Mouse (Mus musculus) R1 (cell line): ENCODE results near the gene Ptger3.

ENCODE experiments used
- DNase-seq: peaks from one replicate; pipeline ENCODE4 v3.0.0-alpha.2; 2018; ENCODE audit warnings: low read depth, low spot score

Ptger3 gene

DNA sequence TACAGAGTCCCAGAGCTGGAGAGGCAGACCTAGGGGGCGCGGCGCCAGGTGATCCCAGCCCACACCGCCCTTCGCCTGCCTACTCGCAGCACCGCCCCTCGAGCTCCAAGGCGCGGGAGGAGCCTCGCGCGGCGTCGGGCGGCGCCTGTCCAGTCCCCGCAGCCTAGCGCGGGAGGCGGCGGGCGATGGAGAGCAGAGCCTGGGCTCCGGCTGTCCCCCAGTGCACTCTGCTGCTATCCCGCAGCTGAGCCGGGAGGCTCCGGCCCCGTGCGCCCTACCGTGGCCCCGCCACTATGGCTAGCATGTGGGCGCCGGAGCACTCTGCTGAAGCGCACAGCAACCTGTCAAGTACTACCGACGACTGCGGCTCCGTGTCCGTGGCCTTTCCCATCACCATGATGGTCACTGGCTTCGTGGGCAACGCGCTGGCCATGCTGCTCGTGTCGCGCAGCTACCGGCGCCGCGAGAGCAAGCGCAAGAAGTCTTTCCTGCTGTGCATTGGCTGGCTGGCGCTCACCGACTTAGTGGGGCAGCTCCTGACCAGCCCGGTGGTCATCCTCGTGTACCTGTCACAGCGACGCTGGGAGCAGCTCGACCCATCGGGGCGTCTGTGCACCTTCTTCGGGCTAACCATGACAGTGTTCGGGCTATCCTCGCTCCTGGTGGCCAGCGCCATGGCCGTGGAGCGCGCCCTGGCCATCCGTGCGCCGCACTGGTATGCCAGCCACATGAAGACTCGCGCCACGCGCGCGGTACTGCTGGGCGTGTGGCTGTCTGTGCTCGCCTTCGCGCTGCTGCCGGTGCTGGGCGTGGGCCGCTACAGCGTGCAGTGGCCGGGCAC lies at the start of gene Ptger3:
TSS of gene Ptger3 (plus strand) at position 168 of the 841 bp plus-strand sequence.
- peak; percentile 79 for DNase-seq

DNA sequence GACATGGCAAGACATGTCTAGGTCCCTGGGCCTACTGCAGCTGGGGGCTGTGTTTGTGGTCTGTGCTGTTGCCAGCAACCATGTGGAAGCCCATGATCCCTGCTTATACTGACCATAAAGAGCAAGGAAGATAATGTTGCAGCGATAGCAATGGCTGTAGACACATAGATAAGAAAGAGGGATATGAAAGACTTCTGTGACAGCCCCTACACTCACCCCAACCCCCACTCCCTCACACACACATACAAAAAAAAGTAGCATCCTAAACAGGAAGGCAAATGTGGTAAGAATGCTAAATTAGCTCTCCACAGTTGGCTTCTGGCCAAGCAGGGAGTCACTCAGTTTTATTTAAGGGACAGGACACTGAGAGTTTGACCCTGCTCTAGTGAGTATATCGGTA lies 48.7 kb upstream of the Ptger3 start:
- no peak for DNase-seq

DNA sequence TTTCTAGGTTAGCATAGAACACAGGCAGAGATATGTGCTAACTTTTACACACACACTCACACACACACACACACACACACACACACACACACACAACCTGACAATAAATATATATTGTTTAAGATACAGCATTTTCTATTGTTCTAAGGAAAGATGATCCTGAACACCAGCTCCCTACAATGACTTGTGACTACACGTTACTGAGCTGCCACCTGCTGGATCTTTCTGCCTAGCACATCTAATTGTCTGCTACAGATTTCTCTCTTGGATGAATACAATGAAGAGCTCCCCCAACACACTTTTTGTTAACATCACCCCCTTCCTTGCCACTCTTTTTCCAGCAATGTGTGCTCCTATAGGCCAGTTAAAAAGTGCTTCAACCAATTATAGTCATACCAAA lies 46.3 kb upstream of the Ptger3 start:
- peak; percentile 49 for DNase-seq

DNA sequence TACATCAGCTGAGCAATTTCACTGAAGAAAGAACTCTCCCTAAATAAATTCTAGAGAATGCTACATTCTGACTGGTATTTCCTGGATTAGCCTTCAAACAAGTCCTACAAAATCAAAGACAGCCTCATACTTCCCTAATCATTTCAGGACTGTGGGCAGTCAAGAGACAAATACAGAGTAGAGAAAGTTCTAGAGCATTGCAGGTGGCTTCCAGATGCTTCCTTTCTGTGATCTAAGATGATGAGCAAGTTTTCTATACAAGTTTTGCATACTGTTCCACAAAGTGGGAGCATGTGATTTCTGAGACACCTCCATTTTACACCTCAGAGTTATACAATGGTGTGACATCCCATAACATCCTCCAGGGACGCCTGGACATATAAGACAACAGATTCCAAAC lies 42.9 kb upstream of the Ptger3 start:
- no peak for DNase-seq

DNA sequence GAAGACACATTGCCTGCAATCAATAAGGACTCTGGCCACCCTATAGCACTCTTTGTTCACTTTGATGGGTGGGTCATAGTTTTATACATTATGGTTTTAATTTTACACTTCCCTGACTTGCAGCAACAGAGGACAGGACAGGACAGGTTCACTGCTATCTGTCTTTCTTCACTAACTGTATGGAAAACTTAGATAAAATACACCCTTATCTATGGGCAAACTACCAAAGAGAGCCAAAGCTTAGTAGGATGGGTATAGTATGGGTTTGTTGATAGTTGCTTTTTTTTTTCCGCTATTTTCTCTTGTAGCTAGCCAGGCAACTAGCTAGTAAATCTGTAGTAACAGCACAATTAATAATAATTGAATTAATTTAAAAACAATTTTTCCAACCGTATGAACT lies 35.1 kb upstream of the Ptger3 start:
- DNase-seq = no peak

DNA sequence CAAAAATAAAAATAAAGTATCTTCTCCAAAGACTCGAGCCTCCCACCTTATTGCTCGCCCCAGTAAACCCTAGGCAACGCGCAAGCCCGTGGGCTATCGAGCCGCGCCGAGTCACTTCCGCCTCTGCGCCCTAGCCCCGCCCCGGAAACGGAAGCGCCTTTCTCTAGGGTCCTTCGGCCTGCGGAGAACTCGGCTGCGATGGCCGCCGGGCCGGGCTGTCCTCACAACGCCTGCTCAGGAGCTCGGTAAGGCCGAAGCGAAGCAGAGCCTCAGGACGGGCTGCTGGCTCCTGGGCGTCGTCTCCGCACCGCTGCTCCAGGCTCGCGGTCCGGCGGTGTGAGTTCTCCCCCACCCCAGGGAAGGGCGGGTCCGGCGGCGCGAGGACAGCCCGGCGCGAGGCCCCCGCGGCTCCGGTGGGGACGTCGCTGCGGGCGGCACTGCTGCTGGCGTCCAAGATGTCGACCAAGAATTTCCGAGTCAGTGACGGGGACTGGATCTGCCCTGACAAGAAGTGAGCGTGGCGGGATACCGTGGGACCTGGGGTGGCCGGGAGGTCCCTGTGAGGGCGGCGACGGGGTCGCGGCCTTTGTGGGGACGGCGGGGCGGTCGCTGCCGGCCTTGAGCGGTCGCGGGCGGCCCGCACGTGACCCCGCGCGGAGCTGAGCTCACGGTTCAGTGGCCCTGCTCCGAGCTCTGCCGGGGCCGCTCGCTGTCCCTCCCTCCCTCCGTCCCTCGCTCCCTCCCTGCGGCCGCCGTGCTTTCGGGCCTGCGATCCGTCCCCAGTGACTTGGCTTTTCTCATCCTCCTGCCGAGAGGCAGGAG lies 32.5 kb upstream of the Ptger3 start, which contains the start of gene Zranb2:
TSS of gene Zranb2 (plus strand) at position 197 of the 822 bp plus-strand sequence.
- DNase-seq = peak; percentile 92

DNA sequence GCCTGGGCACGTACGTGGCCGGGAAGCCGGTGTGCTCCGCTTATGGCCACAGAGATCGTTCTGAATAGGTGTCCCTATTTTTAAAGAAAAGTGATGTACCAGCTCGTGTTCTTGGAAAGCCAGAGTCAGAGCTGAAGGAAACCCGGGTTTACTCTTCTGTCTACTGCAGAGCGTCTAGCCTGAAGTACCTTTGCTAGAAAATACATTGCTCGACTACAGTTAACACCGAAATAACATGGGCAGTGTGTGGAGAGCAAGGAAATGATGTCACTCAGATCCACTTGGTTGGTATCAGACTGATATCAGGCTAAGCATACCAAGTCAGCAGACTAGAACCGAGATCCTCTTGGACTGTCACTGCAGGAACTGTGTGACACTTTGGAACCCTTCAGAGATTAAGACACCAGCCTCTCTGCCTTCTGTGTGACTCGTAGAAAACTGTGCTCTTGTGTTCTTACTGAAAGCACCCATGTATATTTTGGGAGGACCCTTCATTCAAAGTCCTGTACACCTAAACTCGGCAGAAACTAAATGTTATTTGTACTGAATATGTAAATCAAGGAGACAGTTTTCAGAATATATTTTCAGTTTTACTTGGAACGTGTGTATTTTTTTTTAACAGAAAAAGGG lies 31.8 kb upstream of the Ptger3 start:
- peak; percentile 50 for DNase-seq

DNA sequence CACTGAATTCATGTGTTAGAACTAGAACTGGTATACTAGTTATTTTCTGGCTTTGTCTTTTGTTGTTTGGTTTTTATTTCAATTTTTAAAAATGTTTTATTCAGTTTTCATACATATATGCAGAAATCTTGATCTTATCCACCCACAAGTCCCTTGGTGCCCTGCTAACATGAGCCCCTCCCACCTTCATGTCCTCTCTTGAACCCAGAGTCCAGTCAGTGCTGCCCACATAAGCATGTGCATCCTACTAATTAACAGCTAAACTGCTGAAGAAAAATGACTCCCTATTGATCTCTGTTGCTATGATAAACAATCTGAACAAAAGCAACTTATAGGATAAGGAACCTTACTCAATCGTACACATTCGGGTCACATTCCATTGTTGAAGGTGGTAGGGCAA lies 17.4 kb upstream of the Ptger3 start:
- DNase-seq = no peak

DNA sequence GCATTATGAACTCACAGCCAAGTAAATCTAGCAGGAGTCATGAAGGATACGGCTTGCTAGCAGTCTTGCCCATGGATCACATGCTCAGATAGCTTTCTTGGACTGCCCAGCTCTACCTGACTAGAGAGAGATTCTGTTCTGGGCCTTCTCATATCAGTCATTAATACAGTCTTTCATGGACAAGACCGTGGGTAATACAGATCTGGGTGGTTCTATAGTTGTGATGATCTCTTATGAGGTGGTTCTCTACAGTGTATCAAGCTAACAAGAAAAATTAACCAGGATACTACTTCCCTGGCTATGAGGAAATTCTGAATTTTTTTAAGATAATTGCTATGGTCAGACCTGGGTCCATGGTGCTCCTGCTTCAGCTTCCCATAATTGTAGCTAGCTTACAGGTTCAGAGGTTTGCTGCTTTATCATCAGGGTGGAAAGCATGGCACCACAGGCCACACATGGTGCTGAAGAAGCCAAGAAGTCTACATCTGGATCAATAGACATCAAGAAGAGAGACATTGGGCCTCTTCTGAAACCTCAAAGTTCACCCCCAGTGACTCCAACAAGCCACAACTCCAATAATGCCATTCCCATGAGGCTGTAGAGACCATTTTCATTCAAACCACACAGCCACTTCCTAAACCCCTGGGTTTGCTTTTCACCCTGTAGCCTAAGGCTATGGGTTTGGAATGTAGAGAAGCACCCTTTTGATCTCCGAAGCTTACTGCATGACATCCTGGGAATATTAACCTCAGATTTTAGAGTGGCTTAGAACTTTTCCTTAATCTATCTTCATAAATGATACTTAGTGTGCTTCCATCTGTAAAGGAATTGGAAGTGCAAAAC lies 16.7 kb upstream of the Ptger3 start:
- peak; percentile 4 for DNase-seq

DNA sequence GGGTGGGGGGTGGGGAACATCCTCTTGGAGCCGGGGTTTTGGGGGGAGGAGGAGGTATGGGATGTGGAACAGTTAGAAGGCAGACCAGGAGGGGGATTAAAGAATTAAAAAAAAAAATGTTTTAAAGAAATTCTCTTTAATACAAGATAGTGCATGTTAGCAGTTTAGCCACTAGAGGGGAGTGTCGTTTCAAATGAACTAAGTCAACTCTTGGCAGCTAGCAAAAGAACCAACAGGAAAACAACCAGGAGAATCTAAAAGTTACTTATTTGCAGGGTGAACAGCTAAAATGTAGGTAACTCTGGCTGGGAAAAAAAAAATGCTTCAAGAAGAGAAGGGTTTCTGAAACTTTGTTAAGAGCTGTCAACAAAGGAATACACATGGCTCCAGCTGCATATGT lies 1.5 kb upstream of the Ptger3 start:
- DNase-seq = peak; percentile 63

DNA sequence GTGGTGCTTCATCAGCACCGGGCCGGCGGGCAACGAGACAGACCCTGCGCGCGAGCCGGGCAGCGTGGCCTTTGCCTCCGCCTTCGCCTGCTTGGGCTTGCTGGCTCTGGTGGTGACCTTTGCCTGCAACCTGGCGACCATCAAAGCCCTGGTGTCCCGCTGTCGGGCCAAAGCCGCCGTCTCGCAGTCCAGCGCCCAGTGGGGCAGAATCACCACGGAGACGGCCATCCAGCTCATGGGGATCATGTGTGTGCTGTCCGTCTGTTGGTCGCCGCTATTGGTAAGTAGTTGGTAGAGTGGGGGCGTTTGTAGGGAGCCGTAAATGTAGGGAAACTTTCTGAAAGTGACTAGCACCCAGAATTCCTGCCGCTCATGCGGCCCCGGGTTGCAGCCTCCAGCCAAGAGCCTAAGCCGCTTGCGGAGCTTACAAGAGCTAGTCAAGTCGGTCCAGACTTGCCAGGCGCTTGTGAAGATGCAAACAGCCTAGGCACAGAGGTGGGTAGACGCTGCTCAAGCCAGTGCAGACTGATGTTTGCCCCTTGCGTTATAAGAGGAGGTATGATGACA lies 957 bp downstream of the Ptger3 start:
- DNase-seq = peak; percentile 47

DNA sequence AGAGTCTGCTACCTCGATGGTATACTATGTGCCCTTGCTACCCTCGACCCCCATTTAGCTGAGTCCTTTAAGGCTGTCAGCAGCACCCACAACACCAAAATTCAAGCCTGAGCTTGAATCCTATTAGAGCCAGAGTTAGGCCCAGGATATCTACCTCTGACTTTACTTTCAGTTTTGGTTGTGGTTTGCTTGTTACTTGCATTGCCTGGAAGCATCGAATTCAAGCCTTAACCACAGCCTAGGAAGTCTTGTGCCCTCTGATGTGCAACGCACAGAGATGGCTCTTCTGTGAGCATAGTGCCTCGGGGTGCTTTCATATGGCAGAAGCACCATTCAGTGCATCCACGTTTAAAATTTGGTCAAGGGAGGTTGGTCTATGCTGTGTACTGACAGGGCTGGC lies 5.3 kb downstream of the Ptger3 start:
- DNase-seq = no peak

DNA sequence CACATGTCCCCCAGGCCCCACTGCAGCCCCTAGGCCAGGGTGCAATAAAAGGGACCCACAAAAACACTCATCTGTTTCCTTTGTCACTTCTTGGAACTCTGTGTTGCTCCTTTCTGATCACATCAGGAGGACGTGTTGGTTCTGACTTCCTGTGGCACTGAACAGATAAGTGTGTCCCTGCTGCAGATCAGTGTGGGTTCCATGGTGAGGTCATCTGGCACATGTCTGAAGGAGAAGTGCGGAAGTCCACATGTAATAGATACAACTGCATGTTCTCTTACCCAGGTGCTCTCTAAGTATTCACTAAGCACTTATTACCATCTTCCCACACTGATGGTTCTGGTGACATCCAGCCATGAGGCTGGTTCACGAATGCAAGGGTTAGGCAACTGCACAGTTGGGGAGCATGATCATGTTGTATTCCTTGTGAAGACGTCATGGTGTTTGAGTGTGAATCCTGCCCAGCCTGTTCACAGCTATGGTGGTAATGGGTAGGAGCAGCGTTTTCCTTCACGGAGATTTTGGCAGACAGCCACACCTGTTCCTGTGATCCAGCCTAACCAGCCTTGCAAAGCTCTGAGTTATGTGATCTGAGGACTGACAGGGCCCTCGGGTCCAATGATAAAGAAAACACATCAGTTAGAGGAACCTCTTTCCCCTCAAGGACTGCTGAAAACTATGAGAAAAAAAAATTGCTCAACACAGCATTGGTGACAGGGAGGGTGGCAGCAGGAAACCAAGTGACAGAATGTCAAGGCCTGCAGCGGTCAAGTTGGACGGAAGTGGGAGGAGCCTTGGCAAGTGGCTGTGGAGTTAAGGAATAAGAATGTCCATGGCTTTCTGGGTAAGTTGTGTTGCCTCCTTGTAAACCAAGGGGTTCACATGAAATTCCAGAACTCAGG lies 9.0 kb downstream of the Ptger3 start:
- DNase-seq = no peak

DNA sequence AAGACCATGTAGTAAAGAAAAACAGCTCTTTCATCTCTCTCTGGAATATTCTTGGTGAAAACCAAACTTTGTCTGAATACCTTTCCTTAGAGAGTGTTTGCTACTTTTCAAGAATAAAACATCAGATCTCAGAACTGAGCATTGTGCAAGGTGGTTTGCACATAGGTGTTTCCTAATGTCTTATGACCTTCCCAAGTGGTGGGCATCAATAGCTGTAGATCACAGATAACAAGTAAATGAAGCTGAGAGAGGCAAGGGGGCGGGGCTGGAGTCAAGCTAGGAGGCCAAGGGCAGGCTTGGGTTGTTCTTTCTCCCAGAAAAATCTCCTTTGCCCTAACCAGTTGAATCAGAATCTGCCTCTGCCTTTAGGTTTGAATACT lies 9.6 kb downstream of the Ptger3 start:
- no peak for DNase-seq

DNA sequence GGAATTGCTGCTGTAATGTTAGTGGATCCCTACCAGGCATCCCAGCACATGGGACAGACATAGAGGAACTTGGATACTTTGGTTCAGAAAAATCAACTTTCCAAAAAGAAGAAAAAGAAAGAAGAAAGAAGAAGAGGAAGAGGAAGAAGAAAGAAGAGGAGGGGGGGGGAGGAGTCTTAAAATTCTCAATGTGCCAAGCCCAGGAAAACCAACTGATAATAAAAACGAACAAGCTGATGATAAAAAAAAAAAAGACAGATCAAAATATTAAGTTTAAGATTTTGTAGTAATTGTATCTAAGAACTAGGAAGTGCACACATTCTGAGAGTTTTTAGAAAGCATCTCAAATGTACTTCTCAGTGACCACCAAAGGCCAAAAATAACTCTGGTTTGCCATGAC lies 10.2 kb downstream of the Ptger3 start:
- no peak for DNase-seq

DNA sequence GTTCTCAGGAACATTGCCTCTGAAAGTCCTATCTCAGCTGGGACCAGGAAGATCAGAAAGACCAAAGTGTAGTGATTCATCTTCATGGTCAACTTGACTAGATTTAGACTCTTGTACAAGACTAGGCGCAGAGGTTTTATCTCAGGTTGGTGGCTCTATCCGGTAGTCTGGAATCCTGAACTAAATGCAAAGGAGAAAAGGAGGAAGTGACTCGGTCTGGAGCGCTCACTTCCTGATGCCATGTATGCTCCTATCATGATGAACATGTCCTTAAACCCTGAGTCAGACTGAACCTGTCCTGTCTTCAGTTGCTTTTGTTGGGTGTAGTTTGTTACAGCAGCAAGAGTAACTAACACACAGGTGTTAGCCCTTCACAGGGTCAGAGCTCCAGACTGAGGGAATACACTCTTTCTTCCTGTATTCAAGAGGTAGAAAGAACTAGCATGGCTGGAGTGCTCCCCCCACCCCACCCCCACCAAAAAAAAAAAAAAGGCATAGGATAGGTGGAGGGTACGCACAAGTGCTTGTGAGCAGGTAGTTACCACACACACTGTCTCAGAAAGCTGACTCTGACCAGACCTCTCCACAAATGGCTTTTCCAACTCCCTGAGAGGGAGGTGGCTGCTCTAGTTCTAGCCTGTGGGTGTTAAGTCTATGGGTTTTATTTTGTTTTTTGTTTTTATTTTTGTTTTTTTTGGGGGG lies 11.9 kb downstream of the Ptger3 start:
- DNase-seq = no peak

DNA sequence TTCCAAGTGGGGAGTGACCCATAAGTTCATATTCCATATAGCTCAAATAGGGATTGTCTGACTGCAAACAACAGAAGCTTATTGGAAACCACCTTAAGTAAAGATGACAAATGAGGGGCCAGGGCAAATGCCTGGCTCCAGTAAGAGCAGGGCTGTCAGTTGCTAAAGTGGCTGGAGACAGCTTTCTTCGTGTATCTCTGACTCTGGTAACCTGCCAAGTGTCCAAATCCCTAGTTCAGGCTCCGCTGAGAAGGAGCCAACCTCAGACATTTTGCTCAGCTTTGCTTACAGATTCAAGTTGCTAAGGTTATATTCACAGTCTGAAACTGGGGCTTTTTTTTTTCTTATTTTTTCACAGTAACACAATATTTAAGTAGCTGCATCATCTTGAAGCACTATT lies 12.7 kb downstream of the Ptger3 start:
- DNase-seq = no peak

DNA sequence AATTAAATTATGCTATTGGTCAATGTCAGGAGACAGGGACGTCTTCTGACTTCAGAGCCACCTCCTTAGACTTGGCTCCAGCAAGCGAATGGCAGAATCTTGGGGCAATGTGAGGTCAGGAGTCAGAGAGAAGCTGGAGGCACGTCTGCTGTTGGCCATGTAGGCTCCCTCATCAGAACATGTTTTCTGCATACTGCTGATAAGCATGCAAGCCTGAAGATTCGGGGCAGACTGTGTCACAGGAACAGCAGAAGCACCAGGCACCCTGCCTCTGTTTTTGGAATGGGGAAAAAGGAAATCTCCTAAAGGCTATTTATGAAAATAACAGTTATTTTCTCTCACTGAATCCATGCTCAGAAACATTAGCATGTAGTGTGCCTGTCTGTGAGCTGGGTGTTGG lies 13.6 kb downstream of the Ptger3 start:
- DNase-seq = no peak

DNA sequence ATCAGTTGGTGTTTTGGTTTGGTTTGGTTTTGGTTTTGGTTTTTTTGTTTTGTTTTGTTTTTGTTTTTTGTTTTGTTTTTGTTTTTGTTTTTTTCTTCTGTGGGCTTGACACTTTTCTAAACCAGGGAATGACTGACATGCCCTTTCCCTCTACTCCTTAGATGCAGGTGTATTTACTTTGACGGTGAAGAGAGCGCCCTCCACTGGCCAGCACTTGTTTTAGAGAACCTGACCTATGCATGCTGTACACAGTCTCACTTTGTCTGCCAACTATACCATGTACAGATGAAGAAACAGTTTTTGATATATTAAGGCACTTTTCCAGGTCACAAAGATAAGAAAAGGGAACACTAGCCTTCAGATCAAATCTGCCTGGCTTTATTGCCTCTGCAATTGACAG lies 15.1 kb downstream of the Ptger3 start:
- peak; percentile 22 for DNase-seq
